Mouse (Mus musculus) A20 (cell line): ENCODE data around the gene Gm6164.
"Not testable (repeated sequence)": the region's sequence is repeated elsewhere in the genome, so short reads cannot be mapped to it uniquely, and the experiment has no call there.

Source experiments
- DNase-seq: peaks from one replicate; pipeline ENCODE4 v3.0.0-alpha.2; 2011; ENCODE audit warnings: low read depth, low spot score

Gm6164 gene

GRCm38 (mm10) chr7:20205507-20205906, at the start of gene Gm6164:
Gene Gm6164, minus strand, starts transcription at chr7:20205607.
- not testable (repeated sequence) for DNase-seq

- DNase-seq: not testable (repeated sequence)
These were observed 28.3 kb upstream of the Gm6164 start, which contains the start of gene Gm4498 for GRCm38 (mm10) chr7:20233728-20234127. Gene Gm4498, minus strand, starts transcription at chr7:20233828.

- DNase-seq: not testable (repeated sequence)
These were observed 12.0 kb downstream of the Gm6164 start, which contains the start of gene Vmn1r95 for GRCm38 (mm10) chr7:20193410-20193809. Gene Vmn1r95, plus strand, starts transcription at chr7:20193710.

GRCm38 (mm10) chr7:20168277-20168676, 37.1 kb downstream of the Gm6164 start, which contains the start of gene Vmn1r94:
Gene Vmn1r94, minus strand, starts transcription at chr7:20168377.
- not testable (repeated sequence) for DNase-seq
